Mouse (Mus musculus): Measurements from ENCODE around the gene Sdk1.

The Sdk1 gene

DNA sequence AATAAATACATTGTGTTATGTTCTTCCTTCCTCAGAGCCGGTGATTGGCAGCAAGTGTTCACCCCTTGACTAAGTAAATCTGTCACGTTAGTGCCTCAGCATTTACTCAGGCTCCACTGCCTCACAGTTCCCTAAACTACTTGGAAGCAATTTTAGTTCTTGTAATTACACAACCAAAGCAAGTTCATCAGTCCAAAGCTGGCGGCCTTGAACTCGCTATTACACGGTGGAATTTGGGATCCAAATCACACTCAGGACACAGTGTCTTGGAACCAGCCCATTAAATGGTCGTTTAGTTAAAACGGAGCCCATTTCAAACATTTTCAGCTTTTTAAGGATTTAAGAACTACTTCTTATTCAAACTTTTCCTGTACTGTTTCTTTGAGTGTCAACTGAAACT is 542.2 kb downstream of the Sdk1 start:
- no peak for DNase-seq

DNA sequence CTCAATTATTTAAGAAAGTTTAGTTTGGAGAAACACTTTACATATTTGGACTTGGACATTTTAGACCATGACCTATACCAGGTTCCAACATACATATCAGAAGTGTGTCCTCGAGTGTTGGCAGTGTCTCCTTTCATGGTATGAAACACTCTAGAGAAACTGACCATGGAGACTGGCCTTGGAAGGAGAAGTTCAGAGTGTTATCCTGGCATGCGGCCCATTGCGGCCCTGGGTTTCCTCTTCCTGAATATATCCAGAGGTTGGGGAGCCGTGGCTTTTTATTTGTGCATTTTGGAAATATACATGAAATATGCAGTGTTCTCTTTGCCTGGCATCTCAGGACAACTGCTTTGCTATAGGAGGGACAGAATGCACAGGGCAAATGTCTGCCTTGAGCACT is 552.6 kb downstream of the Sdk1 start:
- no peak for DNase-seq

DNA sequence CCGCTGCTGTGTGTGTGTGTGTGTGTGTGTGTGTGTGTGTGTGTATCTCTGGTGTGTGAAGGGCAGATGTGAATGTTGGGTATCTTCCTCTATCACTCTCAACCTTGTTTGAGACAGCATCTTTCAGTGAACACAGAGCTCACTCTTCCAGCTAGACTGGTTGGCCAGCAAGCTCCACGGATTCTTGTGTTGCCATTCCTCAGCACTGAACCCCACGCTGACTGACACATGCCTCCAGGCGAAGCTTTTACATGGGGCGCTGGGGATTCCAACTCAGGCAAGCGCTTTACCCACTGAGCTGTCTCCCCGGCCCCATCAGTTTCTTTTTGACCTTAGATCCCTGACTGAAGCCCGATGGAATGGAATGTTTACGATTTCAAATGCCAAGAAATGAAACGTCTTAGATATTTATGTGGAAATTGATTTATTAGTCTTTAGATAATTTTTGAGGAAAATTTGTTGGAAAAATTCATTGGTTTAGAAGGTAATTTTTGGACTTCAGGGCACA is 582.6 kb downstream of the Sdk1 start:
- DNase-seq = no peak

GRCm38 (mm10) chr5:141824739-141825379 is 583.6 kb downstream of the Sdk1 start:
- DNase-seq = no peak

DNA sequence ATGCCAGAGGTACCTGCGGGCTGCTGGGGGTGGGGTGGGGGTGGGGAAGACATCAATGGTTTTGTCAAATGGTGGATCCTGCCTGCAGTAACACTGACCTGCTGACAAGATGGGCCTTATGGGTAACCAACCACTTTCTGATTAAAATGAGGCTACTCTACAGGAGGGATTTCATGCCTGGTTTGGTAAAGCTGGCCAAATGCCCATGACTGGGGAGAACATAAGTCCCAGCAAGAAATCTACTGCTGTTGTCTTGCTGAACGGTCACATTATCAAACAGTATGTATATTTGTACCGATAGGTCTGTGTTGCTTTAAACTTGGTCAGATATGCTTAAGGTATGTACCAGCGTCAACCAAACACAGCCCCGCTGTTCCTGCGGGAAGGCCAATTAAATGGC is 594.3 kb downstream of the Sdk1 start:
- DNase-seq = no peak

DNA sequence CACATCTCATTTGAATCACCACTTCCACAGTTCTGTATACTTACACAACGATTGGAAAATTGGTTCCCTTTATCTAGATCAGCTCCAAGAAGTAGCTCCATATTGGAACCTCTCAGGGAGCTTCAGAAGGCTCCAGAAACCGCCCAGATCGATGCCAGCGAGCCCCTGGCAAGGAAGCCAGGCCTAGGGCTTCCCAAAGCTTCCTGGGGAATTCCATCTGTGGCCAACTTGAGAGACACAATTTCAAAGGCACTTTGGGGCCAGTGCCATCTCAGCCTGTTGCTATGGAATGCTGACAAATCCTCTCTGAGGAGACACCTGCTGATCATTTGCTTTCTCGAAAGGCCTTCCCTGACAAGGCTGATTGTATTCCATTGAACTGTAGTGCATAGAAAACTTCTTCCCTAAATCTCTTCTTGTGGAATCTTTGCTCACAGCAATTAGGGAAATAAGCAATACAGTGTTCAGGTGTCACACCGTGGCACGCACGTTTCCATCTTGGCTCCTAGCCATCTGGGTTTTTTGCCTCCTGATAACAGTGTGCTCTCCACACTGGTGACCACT is 595.7 kb downstream of the Sdk1 start:
- no peak for DNase-seq

DNA sequence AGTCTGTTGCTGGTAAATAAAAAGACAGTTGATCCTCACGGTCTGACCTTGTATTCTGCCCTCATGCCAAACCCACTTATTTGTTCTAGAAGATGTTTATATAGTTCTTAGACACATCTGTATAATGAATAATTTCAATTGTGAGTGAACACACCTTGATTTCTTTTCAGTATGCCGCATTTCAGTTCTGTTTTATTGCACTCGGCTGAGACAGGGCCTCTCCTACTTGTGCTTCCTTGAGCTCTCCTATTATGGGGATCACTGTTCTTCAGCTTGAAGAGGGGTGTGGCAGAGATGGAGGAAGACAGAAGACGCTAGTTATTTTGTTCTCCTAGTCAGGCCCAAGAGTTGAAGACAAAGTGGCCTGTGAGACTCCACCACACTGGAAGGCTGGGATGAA is 603.4 kb downstream of the Sdk1 start:
- no peak for DNase-seq

DNA sequence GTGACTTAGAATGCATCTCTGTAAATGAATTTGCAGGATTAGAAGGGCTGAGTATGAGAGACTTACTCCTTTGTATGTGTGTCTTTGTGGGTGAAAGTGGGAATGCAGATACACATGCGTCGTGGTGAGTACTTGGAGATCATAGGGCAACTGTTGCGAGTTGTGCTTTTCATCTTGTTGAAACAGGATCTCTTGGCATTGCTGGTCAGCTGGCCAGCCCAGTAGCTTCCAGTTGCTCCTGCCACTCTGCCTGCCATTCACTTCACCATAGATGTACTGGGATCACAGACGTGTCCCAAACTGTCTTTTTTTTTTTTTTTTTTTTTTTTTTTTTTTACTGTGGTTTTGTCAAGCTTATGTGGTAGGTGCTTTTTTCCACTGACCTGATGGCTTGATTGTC is 606.4 kb downstream of the Sdk1 start:
- no peak for DNase-seq

- DNase-seq = no peak
These were observed 610.9 kb downstream of the Sdk1 start for GRCm38 (mm10) chr5:141852175-141852574.

DNA sequence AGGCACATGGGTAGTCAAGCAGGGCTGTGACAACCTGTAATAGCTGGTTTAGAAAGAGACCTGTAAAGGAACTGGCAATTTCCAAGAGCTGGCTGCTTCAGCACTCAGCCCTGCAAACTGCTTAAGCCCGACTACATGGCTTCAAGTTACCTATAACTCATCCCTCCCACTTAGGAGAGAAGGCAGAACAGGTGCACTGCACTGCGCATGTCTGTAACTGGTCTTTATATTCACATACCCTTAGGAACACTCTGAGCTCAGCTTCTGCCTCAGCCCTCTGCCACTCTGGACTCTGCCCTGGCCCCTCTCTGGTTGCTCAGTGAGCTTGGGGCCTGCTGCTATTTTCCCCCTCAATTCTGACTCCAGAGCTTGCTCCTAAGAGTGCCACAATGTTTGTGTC is 615.2 kb downstream of the Sdk1 start:
- DNase-seq = no peak

DNA sequence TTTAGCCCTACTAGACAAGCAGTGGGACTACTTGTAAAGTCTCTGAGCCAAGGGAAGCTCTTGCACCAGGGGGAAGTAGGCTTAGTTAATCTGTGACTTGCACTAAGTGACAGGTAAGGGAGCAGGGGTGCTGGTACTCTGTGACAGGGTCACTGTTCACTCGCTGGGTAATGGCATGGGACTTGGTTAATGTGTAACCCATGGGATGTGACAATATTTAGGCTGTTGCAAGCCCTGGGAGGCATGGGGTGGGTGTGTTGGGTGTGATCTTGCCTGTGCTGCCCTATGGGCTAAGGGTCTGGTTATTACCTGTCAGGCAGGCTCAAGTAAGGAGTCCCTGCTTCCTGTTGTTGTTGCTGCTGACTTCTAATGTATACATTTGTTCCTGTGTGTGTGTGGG is 616.5 kb downstream of the Sdk1 start:
- no peak for DNase-seq

- DNase-seq = no peak
These were observed 617.3 kb downstream of the Sdk1 start for GRCm38 (mm10) chr5:141858406-141859160.

- no peak for DNase-seq
These were observed 624.8 kb downstream of the Sdk1 start for GRCm38 (mm10) chr5:141866042-141866441.

- no peak for DNase-seq
These were observed 632.5 kb downstream of the Sdk1 start for GRCm38 (mm10) chr5:141873751-141874150.

DNA sequence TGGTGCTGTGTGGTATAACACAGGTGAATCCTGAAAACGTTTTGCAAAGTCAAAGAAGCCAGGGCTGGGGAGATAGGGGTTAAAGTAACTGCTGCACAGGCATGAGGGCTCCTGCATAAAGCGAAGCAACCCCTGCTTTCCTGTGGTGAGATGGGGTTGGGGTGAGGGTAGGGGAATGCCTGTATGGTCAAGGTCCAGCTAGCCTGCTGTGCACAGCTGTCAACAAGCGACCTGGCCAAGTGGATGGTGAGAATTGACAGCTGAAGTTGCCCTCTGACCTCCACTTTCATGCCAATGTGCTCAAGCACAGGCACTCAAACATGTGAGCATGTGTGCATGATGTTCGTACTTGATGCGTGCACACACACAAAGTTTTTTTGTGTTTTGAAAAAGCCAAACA is 639.4 kb downstream of the Sdk1 start:
- DNase-seq = no peak

DNA sequence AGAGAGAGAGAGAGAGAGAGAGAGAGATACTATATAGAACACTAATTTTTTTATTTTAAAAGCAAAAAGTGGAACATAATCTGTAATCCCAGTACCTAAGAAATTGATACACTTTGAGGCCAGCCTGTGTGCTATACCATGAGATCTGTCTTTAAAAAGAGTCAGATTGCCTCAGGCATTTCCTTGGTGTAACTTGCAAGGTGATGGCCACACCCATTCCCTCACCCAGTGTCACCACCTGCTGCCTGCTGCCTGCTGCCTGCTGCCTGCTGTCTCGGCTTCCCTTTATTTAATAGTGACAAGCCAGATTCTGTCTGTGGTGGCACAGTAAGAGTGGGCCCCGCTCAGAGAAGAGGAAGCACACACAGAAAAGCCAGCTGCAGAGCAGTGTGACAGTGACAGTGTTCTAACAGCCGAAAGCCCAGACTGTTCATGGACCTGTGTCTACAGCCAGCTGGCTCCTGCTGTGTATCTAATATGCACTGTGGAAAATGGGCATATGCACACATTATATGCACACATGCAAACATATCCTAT is 642.9 kb downstream of the Sdk1 start:
- no peak for DNase-seq

DNA sequence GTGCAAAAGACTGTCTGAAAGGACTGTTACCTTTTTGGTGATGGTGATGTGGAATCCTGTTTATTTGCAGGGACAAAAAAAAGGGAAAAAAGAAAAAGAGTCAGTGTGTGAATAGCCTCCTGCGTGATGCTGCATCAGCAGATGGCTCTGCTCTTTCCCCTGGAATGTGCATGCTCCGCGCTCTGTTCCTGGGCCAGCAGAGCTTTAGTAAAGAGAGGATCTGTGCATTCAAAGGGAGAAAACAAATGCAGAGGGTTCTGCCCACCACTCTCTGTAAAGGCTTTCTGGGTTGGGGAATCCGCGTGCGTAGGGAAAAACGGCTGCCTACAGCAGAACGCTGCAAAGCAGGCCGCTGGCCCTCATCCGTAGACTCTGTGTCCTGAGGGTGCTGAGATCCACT is 644.7 kb downstream of the Sdk1 start:
- no peak for DNase-seq

DNA sequence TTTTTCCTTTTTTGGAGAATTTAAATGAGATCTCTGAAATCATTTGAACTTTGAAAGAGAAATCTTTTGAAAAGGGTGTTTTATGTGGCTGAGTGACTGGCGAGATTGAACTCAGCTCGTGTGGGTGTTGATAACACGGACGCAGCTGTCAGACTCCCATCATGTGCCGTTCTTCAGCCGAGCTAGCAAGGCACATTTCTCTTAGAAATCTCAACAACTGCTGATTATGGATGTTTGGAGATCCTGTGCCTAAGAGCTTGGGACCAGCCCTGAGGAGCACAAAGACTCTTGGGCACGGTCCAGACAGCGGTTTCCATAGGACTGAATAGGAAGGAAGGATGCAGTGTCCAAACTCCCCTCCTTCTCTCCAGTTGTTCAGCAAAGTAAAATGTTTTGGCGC is 648.5 kb downstream of the Sdk1 start:
- DNase-seq = no peak

DNA sequence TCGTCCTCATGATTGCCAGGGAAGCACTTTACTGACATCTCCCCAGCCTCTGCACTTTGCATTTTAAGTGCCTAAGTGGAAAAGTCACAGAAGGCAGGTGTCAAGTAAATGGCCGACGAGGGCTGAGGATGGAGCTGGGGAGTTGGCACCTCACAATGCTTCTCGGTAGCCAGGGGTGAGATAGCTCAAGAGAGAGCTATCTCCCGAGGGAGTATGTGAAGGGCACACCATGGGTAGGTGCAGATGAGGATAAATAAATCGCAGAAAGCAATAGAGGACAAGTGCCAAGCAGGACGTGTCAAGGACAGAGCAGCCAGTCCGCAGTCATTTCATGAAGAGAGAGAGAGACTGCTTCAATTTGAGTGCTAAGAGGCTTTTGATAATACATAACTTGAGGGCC is 655.1 kb downstream of the Sdk1 start:
- DNase-seq = no peak

DNA sequence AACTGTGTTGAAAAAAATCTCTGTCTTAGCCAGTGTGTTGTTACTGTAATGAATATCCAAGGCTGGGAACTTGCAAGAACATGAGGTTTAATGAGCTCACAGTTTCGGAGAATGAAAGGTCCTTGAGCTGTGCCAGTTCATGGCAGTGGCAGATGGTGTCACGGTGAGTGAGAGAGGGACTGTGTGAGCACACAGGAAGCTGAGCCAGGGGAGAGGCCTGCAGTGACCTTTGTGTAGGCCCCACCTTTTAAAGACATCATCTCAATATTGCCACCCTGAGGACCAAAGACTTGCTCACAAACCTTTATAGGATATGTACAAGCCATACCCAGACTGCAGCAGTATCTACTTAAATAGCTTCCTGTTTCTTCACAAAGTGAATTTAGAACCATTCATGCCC is 656.2 kb downstream of the Sdk1 start:
- DNase-seq = no peak

DNA sequence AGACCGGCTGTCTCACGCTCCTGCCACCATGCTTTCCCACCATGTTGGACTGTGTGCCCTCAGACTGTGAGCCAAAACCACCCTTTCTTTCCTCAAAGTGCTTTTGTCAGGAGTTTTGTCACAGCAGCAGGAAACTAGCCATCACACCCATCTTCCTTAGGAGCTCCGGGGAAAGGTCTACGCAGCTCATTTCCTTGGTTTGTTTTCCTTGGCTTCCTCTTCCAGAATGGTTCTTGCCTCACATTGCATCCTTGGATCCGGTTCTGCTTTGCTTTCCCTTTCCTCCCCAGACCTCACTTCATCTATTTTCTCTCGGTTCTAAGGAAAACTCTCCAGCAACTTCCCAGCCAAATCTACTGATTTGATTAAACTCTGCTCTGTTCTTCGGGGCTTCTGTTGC is 658.5 kb downstream of the Sdk1 start:
- no peak for DNase-seq

GRCm38 (mm10) chr5:141902544-141903250 is 661.4 kb downstream of the Sdk1 start:
- no peak for DNase-seq

DNA sequence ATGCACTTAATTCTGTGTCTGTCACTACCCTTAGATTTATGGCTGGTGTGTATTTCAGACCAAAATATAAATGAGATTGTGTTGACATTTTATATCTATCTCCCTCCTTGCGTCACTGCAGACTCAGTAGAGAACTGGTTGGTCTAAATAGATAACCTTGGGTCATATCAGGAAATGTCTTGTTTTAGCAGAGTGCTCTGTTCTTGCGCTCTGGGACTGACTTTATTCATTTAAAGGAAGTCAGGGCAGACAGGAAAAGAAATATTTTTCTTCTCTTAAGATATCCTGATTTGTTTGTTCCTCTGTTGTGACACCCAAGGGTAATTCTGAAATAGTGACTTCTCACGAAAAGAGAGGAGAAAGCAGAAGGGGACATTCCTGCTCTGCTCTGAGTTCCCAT is 669.2 kb downstream of the Sdk1 start:
- DNase-seq = no peak

All from B cell, adult 2 months (primary cell).